Mouse (Mus musculus) thymus, adult 2 months (tissue): ENCODE measurements at regions not wholly inside any gene's neighbourhood (a gene's known extent, or its start where the extent isn't known, plus 50 kb on each side); places are given as distances from the start of the nearest gene placed in this dataset.

Experiments used
- CTCF ChIP-seq: fragments of 200-500 bp; IDR thresholded peaks from 2 replicates; pipeline ENCODE4 v1.5.1; 2012; ENCODE audit warnings: mild to moderate bottlenecking, control low read depth, low read length, moderate library complexity, borderline replicate concordance; ENCODE audit not compliant: control insufficient read depth, poor library complexity, insufficient read depth; ENCODE audit errors: extremely low read depth
- POLR2A ChIP-seq: fragments of 200-500 bp; IDR thresholded peaks from 2 replicates; pipeline ENCODE4 v1.6.1; 2012; ENCODE audit warnings: mild to moderate bottlenecking, low read length, control low read depth, moderate library complexity; ENCODE audit not compliant: control insufficient read depth, poor library complexity, insufficient read depth; ENCODE audit errors: extremely low read depth

DNA sequence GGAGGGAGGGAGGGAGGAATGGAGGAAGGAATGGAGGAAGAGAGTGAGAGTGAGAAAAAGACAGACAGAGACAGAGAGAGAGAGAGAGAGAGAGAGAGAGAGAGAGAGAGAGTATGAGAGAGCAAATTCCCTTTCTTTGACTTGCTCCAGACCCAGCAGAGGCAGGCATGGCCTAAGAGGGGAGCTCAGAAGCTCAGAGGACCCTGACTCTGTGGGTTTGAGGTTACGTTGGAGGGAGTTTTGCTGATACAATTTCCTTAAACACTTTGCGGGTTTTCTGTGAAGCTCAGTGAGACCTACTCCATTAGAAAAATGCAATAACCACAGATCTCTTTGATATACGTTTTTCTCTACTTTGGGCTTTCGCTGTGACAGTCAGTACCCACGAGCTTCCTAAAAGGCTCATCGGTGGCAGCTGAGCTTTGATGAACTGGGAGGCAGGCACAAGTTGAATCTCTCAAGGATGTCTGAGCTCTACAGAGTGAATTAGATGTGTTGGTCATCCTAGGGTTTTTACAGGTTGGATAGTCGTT is 105.1 kb downstream of the Gadd45g start:
- TF ChIP-seq POLR2A, result no peak
- no peak for TF ChIP-seq CTCF
